Mouse (Mus musculus) midbrain, embryonic 13.5 days (tissue): ENCODE measurements at regions not wholly inside any gene's neighbourhood (a gene's known extent, or its start where the extent isn't known, plus 50 kb on each side); places are given as distances from the start of the nearest gene placed in this dataset.

Experiments used
- ATAC-seq: fragments of 200-750 bp; cut with Nextera tagmentation; 2 replicates; pipeline ENCODE4 v1.8.0; 2017; ENCODE audit warnings: mild to moderate bottlenecking, moderate TSS enrichment, moderate library complexity
- H3K27ac ChIP-seq: fragments of 300-500 bp; sonication (generic); 2 replicates; pipeline ENCODE4 v1.5.1; 2015; ENCODE audit warnings: inconsistent platforms, mild to moderate bottlenecking, moderate library complexity
- H3K27me3 ChIP-seq: fragments of 300-500 bp; sonication (generic); 2 replicates; pipeline ENCODE4 v1.6.1; 2015; ENCODE audit warnings: mild to moderate bottlenecking, inconsistent platforms
- H3K36me3 ChIP-seq: fragments of 300-500 bp; sonication (generic); 2 replicates; pipeline ENCODE4 v1.6.1; 2015; ENCODE audit warnings: mild to moderate bottlenecking, inconsistent platforms
- H3K4me1 ChIP-seq: fragments of 300-500 bp; sonication (generic); replicated peaks from 2 replicates; pipeline ENCODE4 v1.6.1; 2015; ENCODE audit warnings: inconsistent platforms
- H3K4me2 ChIP-seq: fragments of 300-500 bp; sonication (generic); replicated peaks from 2 replicates; pipeline ENCODE4 v1.6.1; 2015; ENCODE audit warnings: moderate library complexity, mild to moderate bottlenecking, inconsistent platforms
- H3K4me3 ChIP-seq: fragments of 300-500 bp; sonication (generic); replicated peaks from 2 replicates; pipeline ENCODE4 v1.5.1; 2015; ENCODE audit warnings: mild to moderate bottlenecking, inconsistent platforms
- H3K9ac ChIP-seq: fragments of 300-500 bp; sonication (generic); replicated peaks from 2 replicates; pipeline ENCODE4 v1.6.1; 2015; ENCODE audit warnings: mild to moderate bottlenecking, inconsistent platforms
- H3K9me3 ChIP-seq: fragments of 300-500 bp; sonication (generic); 2 replicates; pipeline ENCODE4 v1.6.1; 2016; ENCODE audit warnings: mild to moderate bottlenecking, inconsistent platforms
- WGBS: fragments of 180-500 bp; shearing (Covaris S2); methylation state at CpG from one replicate; pipeline ENCODE4 v1.1.7; 2015; 5-methylcytosine and 5-hydroxymethylcytosine counted together

GRCm38 (mm10) chr4:70952671-70953070 is 417.9 kb upstream of the Megf9 start:
- WGBS: 83% methylated on average over 2 of the region's 2 CpGs

GRCm38 (mm10) chr4:70940146-70940545 is 405.4 kb upstream of the Megf9 start:
- no peaks in the 10 kb centered on the region for H3K9me3 ChIP-seq
- H3K4me3 ChIP-seq: no peak overlapping the region
- no peak overlapping the region for H3K9ac ChIP-seq
- H3K27ac ChIP-seq: no peak overlapping the region
- H3K4me2 ChIP-seq: no peak overlapping the region
- H3K36me3 ChIP-seq: no peaks in the 10 kb centered on the region
- no peak for ATAC-seq
- 79% methylated on average over 2 of the region's 2 CpGs for WGBS
- H3K27me3 ChIP-seq: no peaks in the 10 kb centered on the region
- no peaks in the 10 kb centered on the region for H3K4me1 ChIP-seq

More at GRCm38 (mm10) chr4:70952671-70953070, 417.9 kb upstream of the Megf9 start:
- ATAC-seq: no peak
- Histone ChIP-seq H3K27me3 (no peaks in the 10 kb centered on the region), H3K4me2 (no peak overlapping the region), H3K4me1 (no peaks in the 10 kb centered on the region), H3K27ac (no peak overlapping the region), H3K9ac (no peak overlapping the region), H3K9me3 (no peaks in the 10 kb centered on the region), H3K36me3 (no peaks in the 10 kb centered on the region), H3K4me3 (no peak overlapping the region)

- no peak overlapping the region for H3K4me3 ChIP-seq
- H3K27me3 ChIP-seq: no peaks in the 10 kb centered on the region
- no peak overlapping the region for H3K27ac ChIP-seq
- no peaks in the 10 kb centered on the region for H3K4me1 ChIP-seq
- H3K9ac ChIP-seq: no peak overlapping the region
- H3K9me3 ChIP-seq: no peaks in the 10 kb centered on the region
- ATAC-seq: no peak
- no peak overlapping the region for H3K4me2 ChIP-seq
- no peaks in the 10 kb centered on the region for H3K36me3 ChIP-seq
These were observed 399.3 kb upstream of the Megf9 start for GRCm38 (mm10) chr4:70934140-70934539.

- H3K4me1 ChIP-seq: no peaks in the 10 kb centered on the region
- no peaks in the 10 kb centered on the region for H3K36me3 ChIP-seq
- ATAC-seq: peak; percentile 78; the same call in 1 of the 2 replicates
- no peaks in the 10 kb centered on the region for H3K27me3 ChIP-seq
- no peaks in the 10 kb centered on the region for H3K9me3 ChIP-seq
- 40% methylated on average over 3 of the region's 3 CpGs for WGBS
- H3K27ac ChIP-seq: no peak overlapping the region
- H3K9ac ChIP-seq: no peak overlapping the region
- H3K4me2 ChIP-seq: no peak overlapping the region
- H3K4me3 ChIP-seq: no peak overlapping the region
These were observed 387.3 kb upstream of the Megf9 start for GRCm38 (mm10) chr4:70921972-70922692.

- H3K4me1 ChIP-seq: no peaks in the 10 kb centered on the region
- no peak for ATAC-seq
- no peaks in the 10 kb centered on the region for H3K27me3 ChIP-seq
- no peak overlapping the region for H3K27ac ChIP-seq
- H3K4me3 ChIP-seq: no peak overlapping the region
- H3K36me3 ChIP-seq: no peaks in the 10 kb centered on the region
- H3K9ac ChIP-seq: no peak overlapping the region
- no peaks in the 10 kb centered on the region for H3K9me3 ChIP-seq
- H3K4me2 ChIP-seq: no peak overlapping the region
These were observed 379.8 kb upstream of the Megf9 start for GRCm38 (mm10) chr4:70914566-70914965.

GRCm38 (mm10) chr4:70906771-70907749 is 372.3 kb upstream of the Megf9 start:
- Histone ChIP-seq H3K4me2 (no peak overlapping the region), H3K4me3 (no peak overlapping the region), H3K27me3 (no peaks in the 10 kb centered on the region), H3K36me3 (no peaks in the 10 kb centered on the region), H3K4me1 (no peaks in the 10 kb centered on the region), H3K9me3 (no peaks in the 10 kb centered on the region), H3K9ac (no peak overlapping the region), H3K27ac (no peak overlapping the region)
- ATAC-seq: no peak
- WGBS: 81% methylated on average over 3 of the region's 3 CpGs
